Mouse (Mus musculus) CH12F3 (cell line): ENCODE data around the gene Tmem161a.
"Not testable (repeated sequence)": the region's sequence is repeated elsewhere in the genome, so short reads cannot be mapped to it uniquely, and the experiment has no call there.

ENCODE experiments used
- in situ Hi-C: fragments of 300-500 bp; cut with MboI; formaldehyde crosslinking; loops from 2 replicates; pipeline ENCODE4 v1.14.3; 2020; ENCODE audit warnings: low sequenced_read_pairs

Gene Tmem161a

DNA sequence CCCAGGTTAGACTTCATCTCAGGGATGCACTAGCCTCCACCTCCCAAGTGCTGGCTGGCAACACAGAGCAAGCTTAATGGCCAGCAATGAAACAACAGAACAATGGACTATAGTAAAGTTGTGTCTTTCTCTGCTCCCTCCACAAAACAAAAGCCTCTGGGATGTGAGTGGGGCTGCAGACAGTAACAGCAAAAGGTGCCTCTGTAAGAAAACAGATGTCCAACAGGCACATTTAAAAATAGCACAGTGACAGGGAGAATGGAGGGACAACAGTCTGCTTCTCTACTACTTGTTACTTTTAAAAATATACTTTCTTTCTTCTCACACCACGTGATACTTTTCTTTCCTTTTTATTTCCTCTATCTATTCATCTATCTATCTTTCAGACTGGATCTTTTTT lies 32.6 kb downstream of the Tmem161a start:
- in situ Hi-C loops, result no loop called here

DNA sequence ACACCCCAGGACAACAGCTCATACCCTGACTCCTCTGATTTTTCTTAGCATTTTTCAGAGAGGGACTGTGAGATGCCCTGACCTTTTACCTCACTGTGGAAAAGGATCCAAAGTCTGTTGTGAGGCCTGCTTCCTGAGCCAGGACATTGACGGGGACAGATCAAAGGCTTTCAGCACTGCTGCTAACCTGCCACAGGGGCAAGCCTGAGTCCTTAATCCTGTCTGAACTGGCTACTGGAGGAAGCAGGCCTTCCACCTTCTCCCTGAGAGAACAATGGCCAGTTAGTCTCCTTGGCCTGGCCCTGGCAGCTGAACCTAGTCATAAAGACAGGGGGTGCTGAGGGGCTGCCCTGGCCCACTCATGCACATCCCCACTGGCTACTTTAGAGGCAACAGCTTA lies 36.0 kb downstream of the Tmem161a start:
- in situ Hi-C loops, result no loop called here

DNA sequence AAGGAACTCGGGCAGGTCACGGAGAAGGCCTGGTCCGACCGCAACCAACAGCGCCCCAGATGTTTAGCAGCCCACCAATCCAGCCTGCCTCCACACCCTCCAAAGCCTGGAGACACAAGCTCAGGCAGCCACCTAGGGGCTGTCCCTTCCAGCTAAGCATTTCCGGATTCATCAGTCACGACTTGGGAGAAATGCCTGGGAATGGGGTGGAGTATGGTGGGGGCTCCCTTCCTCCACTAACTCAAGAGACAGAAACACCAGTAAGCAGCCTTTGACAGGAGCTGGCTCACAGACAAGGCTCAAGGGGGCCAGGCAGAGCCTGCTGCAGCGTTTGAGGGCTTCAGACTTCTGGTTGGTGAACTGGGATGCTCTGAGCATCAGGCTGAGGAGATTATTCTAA lies 38.4 kb downstream of the Tmem161a start:
- in situ Hi-C loops, result no loop called here

DNA sequence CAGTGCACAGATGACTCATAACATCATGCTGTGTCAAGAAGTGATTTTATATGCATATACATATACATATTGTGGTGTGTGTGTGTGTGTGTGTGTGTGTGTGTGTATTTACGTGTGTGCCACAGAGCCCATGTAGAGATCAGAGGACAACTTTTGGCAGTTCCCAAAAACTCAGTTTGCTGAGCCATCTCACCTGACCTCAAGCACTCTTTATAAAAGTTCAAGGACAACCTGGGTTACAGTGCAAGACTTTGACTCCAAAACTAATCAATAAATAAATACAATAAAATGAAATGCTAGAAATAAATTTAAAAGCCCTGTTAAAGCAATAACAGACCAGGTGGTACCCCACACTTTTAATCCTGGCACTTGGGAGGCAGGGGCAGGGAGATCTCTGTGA lies 39.1 kb downstream of the Tmem161a start:
- in situ Hi-C loops, result no loop called here

DNA sequence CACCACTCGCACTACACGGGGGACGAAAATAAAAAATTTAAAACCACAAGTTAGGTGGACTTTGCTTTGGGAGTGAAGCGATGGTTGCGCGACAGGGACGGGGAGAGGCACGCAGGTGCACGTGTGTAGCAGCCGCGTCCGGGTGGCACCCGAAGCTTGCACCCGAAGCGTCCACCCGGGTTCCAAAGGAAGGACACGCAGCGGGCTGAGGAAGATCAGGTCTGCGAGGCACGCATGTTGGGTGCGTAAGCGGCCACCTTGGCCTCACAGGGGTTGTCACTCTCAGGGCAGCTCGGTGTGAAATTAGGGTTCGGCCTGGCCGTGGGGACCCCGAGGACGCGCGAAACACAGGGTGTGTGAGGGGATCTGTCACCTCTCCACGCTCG lies 39.6 kb downstream of the Tmem161a start:
- in situ Hi-C loops, result no loop called here

DNA sequence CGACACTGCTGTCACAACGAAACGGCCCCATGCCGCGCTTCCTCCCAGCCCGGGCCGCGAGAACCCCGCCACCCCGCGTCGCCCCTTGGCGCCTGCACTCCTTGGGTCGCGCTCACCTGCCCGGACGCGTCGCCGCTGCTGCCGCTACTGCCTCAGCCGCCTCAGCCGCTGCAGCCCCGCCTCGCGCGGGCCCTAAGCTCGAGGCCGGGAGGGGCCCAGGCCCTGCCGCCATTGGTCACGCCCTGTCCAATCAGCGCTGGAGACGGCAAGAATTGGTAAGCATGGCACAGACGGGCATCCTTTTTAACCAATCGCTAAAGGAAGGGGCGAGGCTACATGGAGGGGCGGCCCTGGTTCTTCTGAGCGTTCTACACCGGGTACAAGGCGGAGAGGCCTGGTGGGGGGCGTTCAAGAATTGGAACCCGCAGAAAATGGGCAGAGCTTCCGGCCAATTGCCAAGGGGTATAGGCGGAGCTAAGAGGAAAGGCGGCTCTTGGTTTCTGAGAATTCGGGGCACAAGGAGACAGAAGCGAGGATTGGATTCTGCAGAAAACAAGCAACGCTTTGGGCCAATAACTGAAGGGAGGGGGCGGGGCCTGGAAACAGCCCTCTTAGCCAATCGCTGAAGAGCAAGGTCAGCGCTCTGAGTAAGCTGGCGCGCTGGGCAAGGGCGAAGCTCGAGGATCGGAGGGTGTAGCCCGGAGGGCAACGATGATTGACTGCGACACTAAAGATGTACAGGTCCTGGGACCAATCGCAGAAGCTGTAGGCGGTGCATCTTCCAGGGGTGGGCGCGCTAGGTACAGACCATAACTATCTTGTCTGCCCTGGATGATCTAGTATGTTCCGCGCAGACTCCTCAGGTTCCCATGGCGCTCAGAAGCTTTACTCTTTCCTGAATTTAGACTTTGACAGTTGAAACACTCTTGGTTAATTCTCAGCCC lies 40.2 kb downstream of the Tmem161a start, which contains the start of gene Slc25a42:
Gene Slc25a42, minus strand, starts transcription at position 194 of the 944 bp plus-strand sequence.
- in situ Hi-C loops, result no loop called here

DNA sequence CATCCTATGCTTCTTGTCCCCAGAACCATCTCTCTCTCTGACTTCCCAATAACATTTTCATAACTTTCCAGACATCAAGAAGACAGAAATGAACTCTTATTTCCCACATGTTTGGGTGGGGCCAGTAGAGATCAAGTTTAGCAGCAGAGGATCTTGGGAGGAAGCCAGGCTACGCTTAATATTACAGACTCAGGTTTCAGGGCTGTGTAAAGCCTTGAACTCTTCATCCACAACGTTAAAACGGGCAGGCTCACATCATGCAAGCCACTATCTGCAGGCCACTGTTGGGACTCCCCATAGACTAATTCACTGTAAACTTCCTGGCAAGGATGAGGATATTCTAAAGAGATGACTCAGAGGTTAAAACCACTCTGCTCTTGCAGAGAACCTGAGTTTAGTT lies 42.3 kb downstream of the Tmem161a start:
- in situ Hi-C loops, result no loop called here

DNA sequence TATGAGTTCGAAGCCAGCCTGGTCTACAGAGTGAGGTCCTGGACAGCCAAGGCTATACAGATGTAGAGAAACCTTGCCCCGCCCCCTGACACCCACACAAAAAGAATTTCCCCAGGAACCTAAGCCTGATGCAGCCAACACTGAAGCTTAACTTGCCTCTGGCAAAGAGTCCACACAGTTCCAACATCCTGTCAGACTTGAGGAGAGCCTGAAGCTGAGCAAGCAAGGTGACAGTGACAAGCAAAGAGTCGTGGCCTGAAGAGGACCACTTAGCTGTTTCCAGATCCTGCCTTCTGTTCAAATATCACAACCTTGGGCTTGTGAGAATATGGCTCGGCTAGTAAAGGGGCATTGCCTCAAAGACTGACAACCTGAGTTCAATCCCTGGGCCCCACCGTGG lies 42.9 kb downstream of the Tmem161a start:
- in situ Hi-C loops, result no loop called here

DNA sequence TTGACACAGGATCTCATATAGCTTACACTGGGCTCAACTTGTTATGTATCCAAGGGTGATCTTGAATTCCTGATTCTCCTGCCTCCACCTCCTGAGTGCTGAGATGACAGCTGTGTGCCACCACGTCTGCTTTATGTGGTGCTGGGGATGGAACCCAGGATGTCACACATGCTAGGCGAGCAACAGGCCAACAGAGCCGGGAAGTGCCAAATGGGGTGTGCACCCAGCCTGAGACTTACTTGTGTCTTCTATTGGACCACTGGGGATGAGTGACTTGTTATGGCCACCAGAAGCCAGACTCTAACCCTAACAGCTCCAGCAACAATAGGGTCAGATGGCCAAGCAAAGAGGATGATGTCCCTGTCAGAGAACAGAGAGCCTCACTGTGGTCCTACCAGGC lies 44.0 kb downstream of the Tmem161a start:
- in situ Hi-C loops, result not testable (repeated sequence)

DNA sequence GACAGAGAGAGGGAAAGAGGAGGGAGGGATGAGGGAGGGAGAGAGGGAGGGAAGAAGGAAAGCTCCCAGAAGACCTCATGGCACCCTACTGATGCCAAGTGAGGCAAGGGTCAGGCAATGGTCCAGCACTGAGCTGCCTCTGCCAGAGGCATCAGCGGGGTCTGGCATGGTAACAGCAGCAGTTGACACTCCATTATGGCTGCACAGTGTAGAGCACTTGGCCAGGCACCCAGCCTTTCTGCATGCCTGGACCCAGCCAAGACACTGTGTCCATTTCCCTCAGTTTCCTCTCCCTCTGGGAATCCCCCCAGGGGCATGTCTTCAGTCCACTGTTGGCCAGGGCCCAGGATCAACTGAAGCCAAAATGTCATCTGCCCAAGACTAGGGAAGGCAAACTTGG lies 44.4 kb downstream of the Tmem161a start:
- in situ Hi-C loops, result no loop called here

DNA sequence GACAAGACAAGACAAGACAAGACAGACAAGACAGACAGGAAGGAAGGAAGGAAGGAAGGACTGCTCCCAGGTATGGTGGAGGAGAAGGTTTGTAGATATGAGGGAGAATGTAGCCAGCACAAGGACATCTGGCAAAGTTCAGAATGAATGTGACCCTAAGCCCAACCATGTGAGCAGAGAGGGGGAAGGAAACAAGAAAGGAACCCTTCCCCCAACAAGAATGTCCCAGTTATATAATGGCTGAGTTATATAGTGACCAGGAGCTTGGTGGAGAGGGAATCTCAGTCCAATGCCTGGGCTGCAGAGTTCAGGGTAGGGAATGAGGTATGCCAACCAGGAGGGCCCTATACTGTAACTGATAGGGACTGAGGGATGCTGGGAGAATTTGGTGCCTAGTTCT lies 45.3 kb downstream of the Tmem161a start:
- in situ Hi-C loops, result no loop called here

DNA sequence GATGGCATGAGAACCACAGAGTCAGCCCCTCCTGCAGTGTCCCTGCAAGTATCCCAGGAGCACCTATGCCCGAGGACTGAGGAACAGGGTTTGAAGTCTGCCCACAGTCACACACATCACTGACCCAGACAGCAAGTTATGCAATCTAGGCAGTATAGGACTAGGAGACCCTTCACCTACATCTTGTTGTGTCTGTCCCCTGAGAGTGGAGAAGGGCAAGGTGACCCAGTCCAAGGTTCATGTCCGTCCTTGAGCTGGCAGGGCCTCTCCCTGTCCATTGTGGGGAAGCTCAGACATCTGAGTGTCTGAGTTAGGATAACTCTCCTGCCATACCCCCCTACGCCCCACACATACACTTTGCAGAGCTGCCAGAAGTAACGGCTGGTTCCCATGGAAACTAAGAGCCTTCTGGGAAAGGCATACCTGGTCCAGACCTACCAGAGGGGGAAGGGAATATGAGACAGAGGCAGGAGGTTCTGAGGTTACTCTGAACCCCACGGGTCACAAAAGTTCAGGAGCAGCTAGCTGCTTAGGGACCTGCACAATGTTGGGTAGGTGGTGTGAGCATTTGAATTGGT lies 47.0 kb downstream of the Tmem161a start:
- in situ Hi-C loops, result no loop called here

DNA sequence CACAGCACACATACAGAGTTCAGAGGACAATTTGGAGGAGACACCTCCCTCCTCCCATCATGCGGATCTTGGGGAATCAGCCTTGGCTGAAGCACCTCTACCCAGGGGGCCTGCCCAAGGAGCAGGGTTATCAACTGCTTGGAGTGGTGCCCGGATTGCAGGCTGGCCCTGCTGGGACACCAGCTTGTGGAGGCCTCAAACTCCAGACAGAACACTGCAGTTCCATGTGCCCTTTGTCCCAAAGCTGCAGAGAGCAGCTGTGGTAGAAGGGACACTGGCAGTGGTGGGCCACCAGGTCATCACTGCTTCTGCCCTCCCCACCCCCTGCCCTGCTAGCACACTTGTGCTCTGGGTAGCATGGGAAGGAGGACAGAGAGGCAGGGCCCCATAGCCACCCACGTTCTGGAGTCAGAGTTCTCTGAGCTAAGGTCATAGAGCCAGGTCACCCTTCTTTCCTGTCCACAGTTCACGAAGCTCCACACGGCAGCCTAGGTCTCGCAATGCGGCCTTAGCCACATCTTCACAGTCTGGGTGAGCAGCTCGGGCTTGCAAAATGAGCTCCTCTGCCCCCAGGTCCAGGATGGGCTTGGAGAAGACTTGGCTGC lies 48.2 kb downstream of the Tmem161a start:
- in situ Hi-C loops, result no loop called here

DNA sequence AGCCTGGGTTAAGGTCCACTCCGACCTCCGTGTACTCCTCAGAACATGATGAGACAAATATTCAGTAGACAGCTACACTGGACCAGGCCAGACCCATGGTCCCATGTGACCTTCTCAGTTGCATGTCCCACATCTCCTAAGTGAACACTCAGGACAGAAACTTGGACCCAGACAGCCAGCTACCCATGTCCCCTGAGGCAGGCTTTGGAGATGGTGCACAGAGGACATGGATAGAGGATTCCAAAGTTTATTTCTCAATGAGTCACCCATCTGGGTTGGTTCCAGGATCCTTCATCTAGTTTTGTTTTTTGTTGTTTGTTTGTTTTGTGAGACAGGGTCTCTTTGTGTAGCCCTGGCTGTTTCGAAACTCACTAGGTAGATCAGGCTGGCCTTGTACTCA lies 48.8 kb downstream of the Tmem161a start:
- in situ Hi-C loops, result no loop called here

DNA sequence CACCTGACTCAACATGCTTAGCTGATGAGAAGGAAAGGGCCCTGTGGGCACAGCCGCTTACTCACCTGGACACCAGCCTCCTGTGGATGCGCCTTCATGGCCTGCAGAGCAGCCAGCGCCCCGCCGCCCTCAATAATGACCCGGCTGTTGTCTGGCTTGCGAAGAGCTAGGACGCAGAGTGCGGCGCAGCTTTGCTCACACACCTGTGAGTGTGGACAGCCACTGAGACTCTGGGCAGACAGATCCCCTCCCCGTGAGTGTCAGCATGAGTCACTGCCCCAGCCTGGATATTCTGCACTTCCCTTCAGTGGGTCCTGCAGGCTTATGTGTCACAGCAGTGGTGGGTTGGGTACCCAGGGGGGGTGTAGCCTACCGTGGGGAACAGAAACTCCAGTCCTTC lies 49.9 kb downstream of the Tmem161a start:
- in situ Hi-C loops, result no loop called here

DNA sequence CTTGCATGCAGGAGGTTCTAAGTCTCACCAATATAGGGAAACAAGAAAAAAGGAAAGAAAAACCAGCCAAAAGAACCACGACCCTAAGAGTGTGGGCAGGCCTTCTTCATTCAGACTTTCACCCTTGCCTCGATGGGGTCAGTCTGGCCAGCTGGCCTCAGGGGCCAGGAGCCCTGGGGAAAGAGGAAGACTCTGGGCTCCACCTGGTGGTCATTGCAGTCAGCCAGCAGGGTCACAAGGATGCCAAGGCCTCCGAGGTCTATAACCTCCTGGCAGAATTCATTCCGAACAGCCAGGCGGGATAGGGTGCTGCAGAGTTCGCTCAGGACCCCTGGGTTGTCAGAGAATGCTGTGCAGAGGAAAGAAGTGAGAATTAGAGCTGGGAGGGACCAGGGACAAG lies 51.2 kb downstream of the Tmem161a start:
- in situ Hi-C loops, result no loop called here

DNA sequence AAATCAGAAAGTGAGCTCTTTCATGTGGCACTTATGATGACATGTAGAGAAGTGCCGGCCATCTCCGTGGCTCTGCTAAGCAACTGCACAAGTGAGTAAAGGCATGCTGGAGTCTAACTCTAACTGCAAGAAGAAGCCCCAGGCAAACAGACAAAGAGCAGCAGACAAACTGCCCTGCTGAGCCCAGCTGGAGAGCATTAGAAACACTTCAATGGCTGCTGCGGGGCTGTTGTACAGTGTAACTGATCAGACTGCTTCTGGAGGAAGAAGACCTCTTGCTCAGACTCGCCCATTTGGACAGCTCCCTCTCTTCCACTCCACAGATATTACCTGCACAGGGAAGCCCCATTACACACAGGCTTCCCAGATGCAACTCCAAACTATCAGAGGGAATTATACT lies 55.8 kb downstream of the Tmem161a start:
- in situ Hi-C loops, result no loop called here

DNA sequence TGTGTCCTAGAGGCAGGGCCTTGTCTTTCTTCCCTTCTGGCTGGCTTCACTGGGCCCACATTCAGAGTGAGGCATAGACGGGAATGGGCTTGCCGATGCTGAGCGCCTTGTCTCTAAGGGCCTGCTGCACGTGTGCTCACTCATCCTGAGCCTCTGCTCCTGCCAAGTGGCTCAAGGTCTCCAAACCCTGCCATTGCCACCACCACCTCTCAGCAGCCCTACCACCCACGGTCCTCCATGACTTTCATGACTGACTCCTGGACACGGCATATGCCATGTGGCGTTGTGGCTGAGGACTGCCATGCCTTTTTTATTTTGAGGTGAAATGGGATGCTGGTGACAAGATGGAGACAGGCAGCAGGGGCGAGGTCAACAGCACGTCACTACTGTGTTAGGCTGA lies 58.7 kb downstream of the Tmem161a start:
- in situ Hi-C loops, result no loop called here
